Mouse (Mus musculus): ENCODE results near the gene Rnf8.

Rnf8 gene

DNA sequence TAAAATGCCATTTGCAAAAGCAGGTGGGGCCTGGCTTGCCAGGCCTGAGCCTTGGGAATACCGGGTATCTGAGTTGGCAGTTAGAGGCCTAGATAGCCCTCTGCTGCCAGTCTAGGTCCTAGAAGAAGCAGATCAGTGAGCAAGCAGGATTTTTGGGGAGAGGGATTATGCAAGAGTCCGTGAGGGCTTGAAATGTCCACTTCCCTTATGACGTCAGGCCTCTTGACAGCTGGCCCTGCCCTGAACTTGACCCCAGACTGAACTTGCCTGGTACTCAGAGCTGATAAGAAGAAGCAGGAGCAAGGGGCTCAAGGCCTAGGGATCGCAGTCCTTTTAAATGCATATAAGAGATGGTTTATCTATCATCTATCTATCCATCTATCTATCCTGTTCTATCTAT is 13.2 kb upstream of the Rnf8 start:
- TF ChIP-seq GATA4 (IDR thresholded peaks at IDR 0.05; ENCODE audit: insufficient replicate concordance, low read length), result no peak

DNA sequence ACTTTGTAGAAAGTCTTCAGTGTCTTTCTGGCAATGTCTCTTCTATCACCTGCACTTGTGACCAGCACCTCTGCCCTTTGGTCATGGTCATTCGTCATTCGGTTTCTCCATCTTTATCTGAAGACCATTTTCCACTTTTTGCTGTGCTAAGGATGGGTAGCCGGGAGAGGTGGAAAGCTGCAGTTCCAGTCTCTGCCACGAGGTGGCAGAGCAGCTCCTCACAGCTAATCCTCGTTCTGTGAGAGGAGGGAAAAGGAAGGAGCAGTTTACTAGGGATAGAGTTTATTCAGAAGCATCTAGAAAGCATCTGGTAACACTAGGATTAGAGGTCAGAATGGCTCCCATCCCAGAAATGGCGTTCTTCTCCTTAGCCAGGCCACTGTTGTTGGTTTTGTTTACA is 11.3 kb upstream of the Rnf8 start:
- no peak for TF ChIP-seq GATA4 (IDR thresholded peaks at IDR 0.05; ENCODE audit: insufficient replicate concordance, low read length)

DNA sequence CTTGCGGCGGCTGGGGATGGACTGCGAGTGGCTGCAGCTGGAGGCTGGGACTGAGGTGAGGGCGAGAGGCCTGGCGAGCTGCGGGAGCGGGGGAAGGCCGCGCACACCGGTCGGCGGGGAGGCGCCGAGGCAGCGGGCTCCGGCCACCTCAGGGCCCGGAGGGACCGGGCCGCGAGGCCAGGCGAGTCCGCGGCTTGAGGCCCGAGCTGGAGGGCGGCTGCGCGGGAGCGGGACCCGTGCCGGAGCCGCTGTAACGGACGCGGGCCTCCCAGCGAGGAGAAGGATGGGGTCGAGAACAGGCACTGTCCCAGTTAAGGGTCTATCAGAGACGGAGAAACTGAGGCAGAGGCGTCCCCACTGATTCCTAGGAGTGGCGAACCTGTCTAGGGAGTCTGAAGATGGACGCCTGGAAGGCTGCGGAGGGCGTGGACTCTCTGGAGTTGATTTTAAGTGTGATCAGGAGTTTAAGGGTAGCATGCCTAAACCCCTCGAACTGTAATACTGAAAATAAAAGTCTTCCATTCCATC is 498 bp downstream of the Rnf8 start:
- TF ChIP-seq GATA4 (IDR thresholded peaks at IDR 0.05; ENCODE audit: insufficient replicate concordance, low read length), result no peak

DNA sequence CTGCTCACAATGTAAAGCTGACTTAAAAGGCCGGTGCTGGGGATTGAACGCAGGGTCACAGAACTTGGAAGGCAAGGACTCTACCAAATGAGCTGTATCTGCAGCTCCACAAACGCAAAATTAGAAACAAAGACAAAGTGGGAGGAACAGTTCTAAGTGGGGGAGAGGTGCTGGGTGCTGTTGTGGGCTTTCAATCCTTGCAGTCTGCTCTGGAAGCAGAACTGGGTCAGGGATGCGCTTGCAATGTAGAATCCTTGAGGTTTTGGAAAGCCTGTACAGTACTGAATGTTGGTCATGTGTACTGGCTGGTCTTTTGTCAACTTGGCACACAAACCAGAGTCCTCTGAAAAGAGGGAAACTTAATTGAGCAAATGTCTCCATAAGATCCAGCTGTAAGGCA is 1.0 kb downstream of the Rnf8 start:
- no peak for TF ChIP-seq GATA4 (IDR thresholded peaks at IDR 0.05; ENCODE audit: insufficient replicate concordance, low read length)

DNA sequence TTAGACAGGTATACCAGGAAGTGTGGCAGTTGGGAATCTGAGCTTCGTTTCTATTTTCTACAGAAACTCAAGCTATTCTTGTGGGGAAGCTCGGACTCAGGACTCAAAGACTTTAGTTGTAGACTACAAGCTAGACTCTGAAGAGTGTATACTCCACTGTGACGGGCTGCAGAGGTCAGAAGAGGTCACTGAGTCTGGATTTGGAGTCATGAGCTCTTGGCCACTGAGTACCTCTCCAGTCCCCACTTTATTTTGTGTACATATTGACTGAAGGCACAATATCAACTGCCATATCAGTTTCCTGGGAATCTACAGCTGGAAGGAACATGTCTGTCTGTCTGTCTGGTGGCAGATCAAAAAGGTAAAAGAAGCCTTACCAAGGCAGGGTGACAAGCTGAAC is 4.6 kb downstream of the Rnf8 start:
- TF ChIP-seq GATA4 (IDR thresholded peaks at IDR 0.05; ENCODE audit: insufficient replicate concordance, low read length), result no peak

DNA sequence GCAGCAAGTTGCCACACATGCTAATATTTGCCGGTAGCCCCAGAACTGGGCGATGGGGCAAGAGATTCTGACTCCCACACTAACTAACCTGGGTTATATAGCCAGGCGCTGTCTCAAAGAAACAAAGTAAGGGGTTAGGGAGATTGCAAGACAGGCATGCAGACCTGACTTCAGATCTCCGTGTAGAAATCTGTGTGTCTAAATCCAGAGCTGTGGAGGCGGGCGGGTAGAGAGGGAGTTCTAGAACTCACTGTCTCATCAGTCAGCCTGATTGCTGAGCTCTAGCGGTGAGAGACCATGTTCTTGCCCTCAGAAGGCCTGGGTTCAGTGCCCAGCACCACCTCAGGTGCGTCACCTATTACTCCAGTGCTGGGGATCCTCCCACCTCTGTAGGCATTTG is 8.9 kb downstream of the Rnf8 start:
- TF ChIP-seq GATA4 (IDR thresholded peaks at IDR 0.05; ENCODE audit: insufficient replicate concordance, low read length), result no peak

DNA sequence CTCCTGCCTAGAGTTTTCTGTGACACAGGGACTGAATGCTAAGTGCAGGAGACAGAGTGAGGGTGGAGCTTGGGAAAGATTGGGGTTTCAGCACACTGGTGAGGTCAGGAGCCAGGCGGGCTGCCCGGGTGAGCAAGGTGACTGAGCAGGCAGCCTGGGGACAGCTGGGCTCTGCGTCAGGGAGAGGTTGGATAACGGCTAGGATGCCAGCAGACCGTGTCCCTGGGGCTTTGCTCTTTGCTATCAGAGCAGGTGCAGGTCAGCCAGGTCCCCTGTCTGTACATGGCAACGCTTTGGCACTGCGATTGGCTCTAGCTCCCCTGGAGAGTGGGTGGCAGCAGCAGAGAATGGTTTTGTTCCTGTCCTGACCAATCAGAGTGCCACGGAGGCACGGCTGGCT is 12.7 kb downstream of the Rnf8 start:
- TF ChIP-seq GATA4 (IDR thresholded peaks at IDR 0.05; ENCODE audit: insufficient replicate concordance, low read length), result no peak

DNA sequence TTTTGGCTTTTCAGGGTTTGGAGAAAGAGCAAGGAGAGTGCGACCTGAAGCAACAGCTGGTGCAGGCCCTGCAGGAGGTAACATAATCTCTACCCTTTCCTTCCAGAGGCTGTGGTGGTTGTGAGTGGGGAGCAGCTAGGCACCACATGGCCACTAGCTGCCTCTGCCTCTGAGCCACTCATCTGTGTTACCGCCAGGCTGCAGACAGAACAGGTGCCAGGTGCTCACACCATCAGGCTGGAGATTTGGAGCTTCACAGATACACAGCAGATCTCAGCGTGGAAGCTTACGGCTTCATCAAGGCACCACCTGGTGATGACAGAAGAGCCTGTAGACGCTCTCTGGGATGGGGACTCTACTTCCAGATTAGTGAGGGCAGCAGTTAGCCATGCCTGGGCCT is 14.4 kb downstream of the Rnf8 start:
- no peak for TF ChIP-seq GATA4 (IDR thresholded peaks at IDR 0.05; ENCODE audit: insufficient replicate concordance, low read length)

DNA sequence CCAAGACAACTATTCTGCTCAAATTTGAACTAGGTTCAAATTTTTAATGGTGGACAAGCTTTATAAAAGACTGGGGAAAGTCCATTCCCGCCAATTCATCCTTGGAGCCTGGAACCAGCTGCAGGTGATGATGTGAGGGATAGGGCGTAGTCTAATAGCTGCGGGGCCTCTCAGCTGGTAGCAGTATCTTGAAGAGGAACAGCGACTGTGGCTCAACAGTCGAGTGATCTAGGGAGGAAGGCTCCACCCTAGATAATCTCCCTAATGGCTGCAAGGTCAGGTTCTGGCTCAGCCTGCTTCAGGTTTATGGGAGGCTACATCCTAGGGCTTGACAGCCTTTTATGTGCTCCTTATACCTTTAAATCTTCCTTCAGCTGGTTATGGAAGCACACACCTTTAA is 15.0 kb downstream of the Rnf8 start:
- no peak for TF ChIP-seq GATA4 (IDR thresholded peaks at IDR 0.05; ENCODE audit: insufficient replicate concordance, low read length)

DNA sequence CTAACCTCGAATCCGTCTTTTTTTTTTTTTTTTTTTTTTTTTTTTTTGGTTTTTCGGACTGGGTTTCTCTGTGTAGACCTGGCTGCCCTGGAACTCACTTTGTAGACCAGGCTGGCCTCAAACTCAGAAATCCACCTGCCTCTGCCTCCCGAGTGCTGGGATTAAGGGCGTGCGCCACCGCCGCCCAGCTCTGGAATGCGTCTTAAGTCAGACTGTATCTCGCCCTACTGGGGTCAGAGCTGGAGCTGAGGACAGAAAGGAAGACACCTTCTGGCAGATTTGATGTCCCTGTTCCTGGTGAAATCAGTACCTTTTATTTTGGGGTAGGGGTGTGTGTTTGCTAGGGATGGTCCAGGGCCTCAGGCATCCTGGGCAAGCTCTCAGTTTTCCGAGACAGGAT is 17.7 kb downstream of the Rnf8 start:
- no peak for TF ChIP-seq GATA4 (IDR thresholded peaks at IDR 0.05; ENCODE audit: insufficient replicate concordance, low read length)

DNA sequence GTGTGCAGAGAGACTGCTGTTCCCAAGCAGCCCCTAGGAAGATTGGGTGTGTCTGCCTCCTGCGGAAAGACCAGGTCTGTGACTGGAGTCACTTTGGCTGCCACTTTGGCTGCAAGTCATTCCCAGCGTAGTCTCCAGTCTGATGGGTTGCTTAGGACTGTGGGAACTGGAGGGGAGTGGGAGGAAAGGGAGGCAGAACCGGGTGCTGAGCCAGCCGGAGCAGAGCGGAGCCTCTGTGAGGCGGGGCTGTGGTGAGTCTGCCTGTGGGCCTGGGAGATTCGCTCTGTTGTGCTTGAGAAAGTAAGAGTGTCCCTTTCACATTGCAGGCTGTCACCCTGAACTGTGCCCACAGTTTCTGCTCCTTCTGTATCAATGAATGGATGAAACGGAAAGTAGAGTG is 20.9 kb downstream of the Rnf8 start:
- TF ChIP-seq GATA4 (IDR thresholded peaks at IDR 0.05; ENCODE audit: insufficient replicate concordance, low read length), result no peak

DNA sequence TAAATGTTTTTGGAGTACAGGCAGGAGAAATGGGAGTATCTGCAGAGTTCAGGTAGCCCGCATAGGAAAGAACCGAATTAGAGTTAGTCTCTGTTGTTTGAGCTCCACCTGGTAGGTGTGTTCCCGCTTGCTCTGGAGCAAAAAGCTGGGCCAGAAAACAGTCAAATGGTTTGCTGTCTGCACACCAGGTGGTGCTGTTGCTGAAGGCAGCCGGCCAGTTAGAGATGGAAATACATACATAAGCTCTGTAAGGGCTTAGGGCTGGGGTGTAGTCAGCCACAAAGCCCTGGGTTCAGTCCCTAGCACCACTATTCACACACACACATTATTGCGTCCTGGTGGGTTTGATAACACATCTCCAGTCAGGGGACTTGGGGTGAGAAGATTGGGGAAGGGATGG is 21.5 kb downstream of the Rnf8 start:
- no peak for TF ChIP-seq GATA4 (IDR thresholded peaks at IDR 0.05; ENCODE audit: insufficient replicate concordance, low read length)

DNA sequence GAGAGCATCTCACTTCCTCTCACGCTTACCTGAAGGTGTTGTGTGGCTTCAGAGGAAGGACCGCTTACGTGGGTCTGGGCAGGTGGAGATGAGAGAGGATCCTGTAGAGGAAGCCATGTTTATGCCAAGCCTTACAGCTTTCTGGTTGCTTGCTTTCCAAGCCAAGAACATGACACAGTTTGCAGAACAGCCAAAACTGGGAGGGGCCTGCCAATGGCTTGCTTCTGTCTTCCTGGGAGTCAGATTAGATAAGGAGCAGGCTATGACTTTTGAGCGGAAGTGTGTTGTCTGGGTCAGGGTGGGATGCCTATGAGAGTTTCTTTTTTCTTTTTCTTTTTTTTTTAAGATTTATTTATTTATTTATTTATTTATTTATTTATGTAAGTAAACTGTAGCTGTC is 22.8 kb downstream of the Rnf8 start:
- TF ChIP-seq GATA4 (IDR thresholded peaks at IDR 0.05; ENCODE audit: insufficient replicate concordance, low read length), result peak; percentile 59; the same call in 1 of the 2 replicates

DNA sequence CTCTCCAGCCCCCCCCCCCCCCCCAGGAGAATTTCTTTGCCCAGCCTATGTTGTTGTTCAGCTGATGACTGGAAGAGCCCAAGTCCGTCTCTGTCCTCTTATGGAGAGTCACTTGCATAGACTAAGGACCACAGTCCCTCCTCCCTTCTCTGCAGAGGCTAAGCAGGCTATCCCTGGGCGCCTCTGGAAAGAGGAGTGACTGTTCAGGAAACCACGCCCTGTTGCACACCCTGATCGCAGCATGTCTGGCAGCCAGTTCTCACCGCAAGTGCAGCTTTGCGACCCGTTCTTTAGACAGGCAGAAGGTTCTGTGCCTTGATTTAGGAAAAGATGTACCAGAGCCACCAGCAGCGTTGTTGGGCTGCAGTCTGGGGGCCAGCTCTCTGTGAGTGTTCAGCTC is 23.3 kb downstream of the Rnf8 start:
- TF ChIP-seq GATA4 (IDR thresholded peaks at IDR 0.05; ENCODE audit: insufficient replicate concordance, low read length), result no peak

DNA sequence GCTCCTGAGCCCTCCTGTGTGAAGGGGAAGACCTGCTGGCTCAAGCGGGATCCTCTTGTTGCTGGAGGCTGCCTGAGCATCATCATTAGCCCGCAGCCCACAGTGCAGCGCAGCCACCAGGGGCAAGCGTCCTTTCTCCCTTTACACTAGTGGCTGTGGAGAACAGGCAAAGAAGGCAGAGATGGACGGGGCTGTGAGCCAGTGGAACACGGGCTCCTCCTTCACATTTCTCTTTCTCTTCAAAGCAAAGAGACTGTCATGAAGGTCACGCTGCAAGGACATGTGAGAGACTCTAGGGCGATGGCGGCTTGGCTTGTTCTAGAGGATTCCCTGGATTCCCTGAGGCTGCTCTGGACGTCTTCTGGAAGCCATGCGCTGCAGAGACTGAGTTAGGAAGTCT is 26.4 kb downstream of the Rnf8 start:
- TF ChIP-seq GATA4 (IDR thresholded peaks at IDR 0.05; ENCODE audit: insufficient replicate concordance, low read length), result no peak

DNA sequence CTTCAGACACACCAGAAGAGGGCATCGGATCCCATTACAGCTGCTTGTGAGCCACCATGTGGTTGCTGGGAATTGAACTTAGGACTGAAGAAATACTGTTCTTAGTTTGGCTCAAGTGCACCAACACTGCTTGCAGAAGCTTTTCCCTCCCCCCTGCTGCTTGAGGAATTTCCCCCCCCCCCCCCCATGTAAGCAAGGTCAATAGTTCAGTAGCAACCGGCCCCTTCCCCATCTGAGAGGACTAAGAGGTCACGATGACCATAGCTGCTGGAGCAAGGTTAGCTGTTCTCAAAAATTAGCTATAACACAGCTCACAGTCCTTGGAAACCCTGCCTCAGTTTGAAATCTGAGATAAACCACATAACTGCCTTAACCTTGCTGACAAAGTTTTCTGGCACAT is 27.6 kb downstream of the Rnf8 start:
- no peak for TF ChIP-seq GATA4 (IDR thresholded peaks at IDR 0.05; ENCODE audit: insufficient replicate concordance, low read length)

DNA sequence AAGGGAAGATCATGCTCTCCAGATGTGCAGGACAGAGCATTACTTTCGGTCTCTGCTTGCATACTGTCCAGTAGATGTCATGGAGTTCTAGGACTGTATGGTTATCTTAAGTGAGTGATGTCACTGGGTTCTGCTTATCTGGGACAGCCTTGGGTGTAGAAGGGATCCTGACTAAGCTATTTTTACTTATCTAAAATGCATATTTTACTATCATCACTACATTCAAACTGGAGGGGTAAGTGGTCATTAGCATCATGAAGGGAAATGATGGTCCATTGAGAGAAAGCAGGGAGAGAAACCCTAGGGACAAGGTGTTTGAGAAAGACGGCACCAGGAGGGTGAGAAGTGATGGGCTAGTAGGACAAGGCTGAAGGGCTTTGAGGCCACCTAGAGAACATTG is 43.7 kb downstream of the Rnf8 start:
- no peak for TF ChIP-seq GATA4 (IDR thresholded peaks at IDR 0.05; ENCODE audit: insufficient replicate concordance, low read length)
